Mouse (Mus musculus) kidney, adult 11 months (tissue): ENCODE results near the gene Vmn1r5.
"Not testable (repeated sequence)": the region's sequence is repeated elsewhere in the genome, so short reads cannot be mapped to it uniquely, and the experiment has no call there.

Experiments used
- DNase-seq: peaks from one replicate; pipeline ENCODE4 v3.0.0; 2022

The Vmn1r5 gene

GRCm38 (mm10) chr6:56969973-56970372 is at the start of gene Vmn1r5:
Gene Vmn1r5, plus strand, starts transcription at chr6:56970273.
- no peak for DNase-seq

- DNase-seq, result no peak
Measured at GRCm38 (mm10) chr6:56923331-56923725, 46.7 kb upstream of the Vmn1r5 start.

GRCm38 (mm10) chr6:56923726-56924707 is 46.1 kb upstream of the Vmn1r5 start, which contains the start of the genes Nt5c3 and Vmn1r4:
Gene Nt5c3, minus strand, starts transcription at chr6:56923932.
Gene Vmn1r4, plus strand, starts transcription at chr6:56924015.
- DNase-seq, result peak; percentile 97

GRCm38 (mm10) chr6:56931648-56932415 is 38.2 kb upstream of the Vmn1r5 start:
- DNase-seq, result no peak

DNA sequence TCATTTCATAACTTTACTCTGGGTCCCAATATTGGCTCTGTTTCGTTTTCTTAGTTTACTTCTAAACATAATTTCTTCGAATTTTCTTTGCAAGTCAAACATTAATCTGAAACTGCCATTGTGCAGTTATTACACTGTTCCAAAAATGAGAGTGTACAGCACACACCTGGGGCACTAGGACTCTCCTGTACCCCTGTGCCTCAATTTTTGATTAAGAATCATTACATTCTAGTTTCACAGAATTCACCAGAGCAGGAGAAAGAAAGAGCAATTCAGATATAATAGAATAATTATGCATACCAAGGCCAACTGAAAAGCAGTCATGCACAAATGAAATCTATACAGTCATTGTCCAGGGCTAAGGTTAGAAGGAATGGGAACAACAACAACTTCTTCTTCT is 37.6 kb upstream of the Vmn1r5 start:
- DNase-seq, result no peak

DNA sequence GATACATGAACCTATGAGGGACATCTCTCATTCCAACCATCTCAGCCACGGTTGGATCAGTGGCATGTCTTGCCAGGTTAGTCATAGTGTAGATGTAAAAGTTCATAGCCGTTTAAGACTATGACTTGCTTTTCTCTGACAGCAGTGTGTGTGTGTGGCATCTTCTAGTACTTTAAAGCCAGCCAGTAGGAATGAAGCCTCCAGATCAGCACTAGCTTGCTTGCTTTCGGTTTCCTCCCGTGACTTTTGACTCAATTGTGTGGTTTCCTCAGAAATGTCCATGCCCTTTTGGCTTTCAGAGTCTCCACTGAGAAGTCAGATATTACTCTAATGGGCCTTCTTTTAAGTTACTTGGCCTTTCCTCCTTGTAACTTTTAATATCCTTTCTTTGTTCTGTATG is 35.7 kb upstream of the Vmn1r5 start:
- DNase-seq, result no peak

DNA sequence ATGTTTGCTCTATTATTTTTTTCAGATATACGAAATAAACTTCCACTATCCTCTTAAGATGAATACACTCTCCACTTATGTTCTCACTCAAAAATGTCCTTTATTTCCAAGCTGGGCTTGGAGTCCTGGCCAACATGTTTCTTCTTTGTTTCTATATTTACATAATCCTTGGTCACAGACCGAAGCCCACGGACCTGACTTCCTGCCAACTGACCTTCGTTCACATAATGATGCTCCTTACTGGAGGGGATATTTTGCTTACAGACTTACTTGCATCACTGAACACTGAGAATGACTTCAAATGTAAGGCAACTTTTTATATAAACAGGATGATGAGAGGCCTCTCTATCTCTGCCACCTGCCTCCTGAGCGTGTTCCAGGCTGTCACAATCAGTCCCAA is 13.6 kb upstream of the Vmn1r5 start:
- DNase-seq, result peak; percentile 74

- DNase-seq, result no peak
Measured at GRCm38 (mm10) chr6:56996943-56997342, 26.9 kb downstream of the Vmn1r5 start, which contains the start of gene Vmn1r6. Gene Vmn1r6, plus strand, starts transcription at chr6:56997243.

DNA sequence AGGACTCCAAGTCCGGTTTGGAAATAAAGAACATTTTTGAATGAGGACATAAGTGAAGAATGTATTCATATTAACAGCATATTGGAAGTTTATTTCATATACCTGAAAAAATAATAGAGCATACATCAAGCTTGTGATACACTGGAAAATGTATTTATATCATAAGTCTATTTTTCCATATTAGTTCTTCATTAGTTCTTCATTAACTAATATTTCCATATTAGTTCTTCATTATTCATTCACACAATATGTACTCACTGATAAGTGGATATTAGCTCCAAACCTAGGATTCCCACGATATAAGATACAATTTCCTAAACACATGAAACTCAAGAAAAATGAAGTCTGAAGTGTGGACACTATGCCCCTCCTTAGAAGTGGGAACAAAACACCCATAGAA is 55.2 kb downstream of the Vmn1r5 start, which contains the start of gene Vmn1r7:
Vmn1r7 (minus strand) TSS at position 101 of the 400 bp plus-strand sequence.
- DNase-seq, result not testable (repeated sequence)

GRCm38 (mm10) chr6:57031984-57032383 is 61.9 kb downstream of the Vmn1r5 start, which contains the start of gene Vmn1r8:
Gene Vmn1r8, plus strand, starts transcription at chr6:57032284.
- DNase-seq, result no peak

GRCm38 (mm10) chr6:57034674-57035073 is 64.6 kb downstream of the Vmn1r5 start:
- DNase-seq, result no peak
